Mouse (Mus musculus) erythroblast, embryonic 14.5 days (primary cell): ENCODE measurements around the gene Tbc1d8. TPM values are rescaled to one million over a fixed set of nuclear protein-coding genes. Genes with fewer than 3 reads are reported as not detected.

Source experiments
- H3K27me3 ChIP-seq: 2 replicates; pipeline ENCODE4 v1.6.1; 2012; ENCODE audit warnings: inconsistent platforms; ENCODE audit not compliant: control insufficient read depth
- H3K36me3 ChIP-seq: 2 replicates; pipeline ENCODE4 v1.6.1; 2012; ENCODE audit warnings: mild to moderate bottlenecking, inconsistent platforms; ENCODE audit not compliant: control insufficient read depth
- H3K4me1 ChIP-seq: 2 replicates; pipeline ENCODE4 v1.6.1; 2012; ENCODE audit warnings: inconsistent platforms; ENCODE audit not compliant: control insufficient read depth
- H3K4me3 ChIP-seq: replicated peaks from 2 replicates; pipeline ENCODE3; 2012; ENCODE audit warnings: moderate library complexity, mild to moderate bottlenecking, inconsistent platforms
- H3K9me3 ChIP-seq: 2 replicates; pipeline ENCODE4 v1.6.1; 2012; ENCODE audit warnings: low read length, inconsistent platforms, mixed read lengths; ENCODE audit not compliant: control insufficient read depth
- GATA1 ChIP-seq: IDR thresholded peaks from 2 replicates; pipeline ENCODE4 v1.6.1; 2012; ENCODE audit warnings: low read length, inconsistent platforms, mixed read lengths
- TAL1 ChIP-seq: IDR thresholded peaks from 3 replicates; pipeline ENCODE4 v1.6.1; 2012; ENCODE audit warnings: low read length, inconsistent platforms, mixed read lengths
- polyA plus RNA-seq: library from polyadenylated mRNA; stranded (reverse); fragments of >175 nt; gene quantifications from 2 replicates; pipeline ENCODE4 v1.2.3, GENCODE M21; 2012

Gene Tbc1d8
- polyA plus RNA-seq, 1 experiment, result 0.01 TPM

GRCm38 (mm10) chr1:39367601-39368266 lies 110.8 kb downstream of the Tbc1d8 start, which contains the start of gene Rpl31:
Gene Rpl31, plus strand, starts transcription at chr1:39367842.
- H3K4me3 ChIP-seq, result peak within 1 kb of the TSS; percentile 70
- TF ChIP-seq TAL1, result no peak
- TF ChIP-seq GATA1, result no peak
- H3K4me1 ChIP-seq, result peaks cover 37% of the 10 kb centered on the region
- H3K9me3 ChIP-seq, result no peaks in the 10 kb centered on the region
- H3K36me3 ChIP-seq, result peaks cover 39% of the 10 kb centered on the region
- H3K27me3 ChIP-seq, result peaks cover 7% of the 10 kb centered on the region

- H3K9me3 ChIP-seq, result no peaks in the 10 kb centered on the region
- H3K4me3 ChIP-seq, result peak overlapping the region; percentile 70
- no peak for TF ChIP-seq GATA1
- no peak for TF ChIP-seq TAL1
Measured at GRCm38 (mm10) chr1:39367045-39367444, 111.5 kb downstream of the Tbc1d8 start.

GRCm38 (mm10) chr1:39365562-39365961 lies 113.0 kb downstream of the Tbc1d8 start:
- Histone ChIP-seq H3K4me3 (no peak overlapping the region), H3K9me3 (no peaks in the 10 kb centered on the region), H3K36me3 (peaks cover 17% of the 10 kb centered on the region), H3K4me1 (peaks cover 49% of the 10 kb centered on the region), H3K27me3 (peaks cover 7% of the 10 kb centered on the region)
- TF ChIP-seq TAL1 (no peak), GATA1 (no peak)

More at GRCm38 (mm10) chr1:39367045-39367444, 111.5 kb downstream of the Tbc1d8 start:
- Histone ChIP-seq H3K36me3 (peaks cover 32% of the 10 kb centered on the region), H3K4me1 (peaks cover 41% of the 10 kb centered on the region), H3K27me3 (peaks cover 7% of the 10 kb centered on the region)

GRCm38 (mm10) chr1:39362515-39362893 lies 116.1 kb downstream of the Tbc1d8 start:
- TF ChIP-seq TAL1 (no peak), GATA1 (no peak)
- Histone ChIP-seq H3K4me3 (no peak overlapping the region), H3K27me3 (peaks cover 12% of the 10 kb centered on the region)

GRCm38 (mm10) chr1:39361754-39362514 lies 116.6 kb downstream of the Tbc1d8 start:
- no peak for TF ChIP-seq GATA1
- TF ChIP-seq TAL1, result no peak
- peaks cover 6% of the 10 kb centered on the region for H3K9me3 ChIP-seq
- H3K4me1 ChIP-seq, result peaks cover 28% of the 10 kb centered on the region
- no peak overlapping the region for H3K4me3 ChIP-seq
- peaks cover 13% of the 10 kb centered on the region for H3K27me3 ChIP-seq
- H3K36me3 ChIP-seq, result no peaks in the 10 kb centered on the region

More at GRCm38 (mm10) chr1:39362515-39362893, 116.1 kb downstream of the Tbc1d8 start:
- Histone ChIP-seq H3K4me1 (peaks cover 34% of the 10 kb centered on the region), H3K9me3 (peaks cover 6% of the 10 kb centered on the region), H3K36me3 (no peaks in the 10 kb centered on the region)

GRCm38 (mm10) chr1:39349427-39349826 lies 129.1 kb downstream of the Tbc1d8 start:
- TF ChIP-seq GATA1 (no peak), TAL1 (no peak)
- Histone ChIP-seq H3K4me1 (no peaks in the 10 kb centered on the region), H3K4me3 (no peak overlapping the region), H3K27me3 (no peaks in the 10 kb centered on the region), H3K9me3 (no peaks in the 10 kb centered on the region), H3K36me3 (no peaks in the 10 kb centered on the region)

GRCm38 (mm10) chr1:39349001-39349400 lies 129.6 kb downstream of the Tbc1d8 start:
- TF ChIP-seq GATA1 (no peak), TAL1 (no peak)
- Histone ChIP-seq H3K27me3 (no peaks in the 10 kb centered on the region), H3K4me1 (no peaks in the 10 kb centered on the region), H3K36me3 (no peaks in the 10 kb centered on the region), H3K4me3 (no peak overlapping the region), H3K9me3 (no peaks in the 10 kb centered on the region)

GRCm38 (mm10) chr1:39344981-39345600 lies 133.5 kb downstream of the Tbc1d8 start:
- no peaks in the 10 kb centered on the region for H3K9me3 ChIP-seq

GRCm38 (mm10) chr1:39343242-39343641 lies 135.3 kb downstream of the Tbc1d8 start:
- Histone ChIP-seq H3K27me3 (no peaks in the 10 kb centered on the region; the same call in 1 of the 2 replicates), H3K9me3 (no peaks in the 10 kb centered on the region), H3K4me3 (no peak overlapping the region), H3K4me1 (no peaks in the 10 kb centered on the region), H3K36me3 (no peaks in the 10 kb centered on the region)
- TF ChIP-seq TAL1, result no peak
- TF ChIP-seq GATA1, result no peak

More at GRCm38 (mm10) chr1:39344981-39345600, 133.5 kb downstream of the Tbc1d8 start:
- Histone ChIP-seq H3K4me1 (no peaks in the 10 kb centered on the region), H3K36me3 (no peaks in the 10 kb centered on the region), H3K4me3 (no peak overlapping the region), H3K27me3 (no peaks in the 10 kb centered on the region)
- no peak for TF ChIP-seq TAL1
- no peak for TF ChIP-seq GATA1
